Mouse (Mus musculus) adrenal gland, adult 18-20 months (tissue): ENCODE measurements around the gene Klk14. TPM values are rescaled to one million over a fixed set of nuclear protein-coding genes. Genes with fewer than 3 reads are reported as not detected.

ENCODE experiments used
- DNase-seq, 2 experiments: peaks; one replicate each; pipeline ENCODE4 v3.0.0; 2021 to 2022; ENCODE audit warnings: low spot score in 2 of 2
- total RNA-seq, 2 experiments: library from RNA; stranded (reverse); gene quantifications; 1 replicate in 1 of 2; 2 replicates in 1 of 2; pipeline ENCODE4 v1.2.3; 2021

The Klk14 gene
- total RNA-seq, 2 experiments from 2014 or later = not detected

- no peak for DNase-seq
Measured at GRCm38 (mm10) chr7:43713741-43714351, 23.6 kb downstream of the Klk14 start.

Other genes with a start within 250 kb of the Klk14 start
- gene Cldnd2, start 249.6 kb upstream of the Klk14 start, total RNA-seq = not detected
- gene Etfb, start 246.3 kb upstream of the Klk14 start, total RNA-seq = 100 to 1,000 TPM; 440 to 834 TPM
- gene Gm45233, start 246.3 kb upstream of the Klk14 start, total RNA-seq = under 1 TPM in 1 of 2 experiments, not detected in 1; 0.43 TPM
- gene Vsig10l, start 227.3 kb upstream of the Klk14 start, total RNA-seq = 1 to 10 TPM; 1.6 to 4.2 TPM
- 1 to 10 TPM; 1.3 to 1.5 TPM for gene Iglon5, start 200.3 kb upstream of the Klk14 start, total RNA-seq
- gene 4931406B18Rik, start 184.5 kb upstream of the Klk14 start, total RNA-seq = not detected
- 1 to 10 TPM; 3.3 to 5.4 TPM for gene Cd33, start 146.0 kb upstream of the Klk14 start, total RNA-seq
- 1 to 10 TPM; 2.2 TPM for gene Zfp658, start 128.2 kb upstream of the Klk14 start, total RNA-seq
- gene Zfp719, start 110.8 kb upstream of the Klk14 start, total RNA-seq = 10 to 100 TPM; 15.3 to 17.6 TPM
- gene Zfp819, start 83.2 kb upstream of the Klk14 start, total RNA-seq = under 1 TPM in 1 of 2 experiments, not detected in 1; 0.13 TPM
- gene Ceacam18, start 55.7 kb upstream of the Klk14 start, total RNA-seq = not detected
- gene Siglece, start 30.3 kb upstream of the Klk14 start, total RNA-seq = 1 to 10 TPM; 3.4 to 3.6 TPM
- 10 to 100 TPM; 10.9 to 13.9 TPM for gene Ctu1, start 18.4 kb upstream of the Klk14 start, total RNA-seq
- gene Klk13, start 22.1 kb downstream of the Klk14 start, total RNA-seq = under 1 TPM in 1 of 2 experiments, not detected in 1; 0.45 TPM
- not detected for gene Klk12, start 78.5 kb downstream of the Klk14 start, total RNA-seq
- not detected for gene Klk11, start 84.2 kb downstream of the Klk14 start, total RNA-seq
- gene Klk10, start 90.6 kb downstream of the Klk14 start, total RNA-seq = under 1 TPM; 0.36 to 0.86 TPM
- gene Klk9, start 101.5 kb downstream of the Klk14 start, total RNA-seq = not detected
- 1 to 10 TPM; 2.9 to 4.9 TPM for gene Klk8, start 107.2 kb downstream of the Klk14 start, total RNA-seq
- not detected for gene Klk7, start 120.9 kb downstream of the Klk14 start, total RNA-seq
- gene Klk6, start 134.1 kb downstream of the Klk14 start, total RNA-seq = not detected
- not detected for gene Klk5, start 151.6 kb downstream of the Klk14 start, total RNA-seq
- not detected for gene Klk4, start 190.7 kb downstream of the Klk14 start, total RNA-seq
- not detected for gene Klk15, start 243.3 kb downstream of the Klk14 start, total RNA-seq